Mouse (Mus musculus) cortical plate, adult 2 months (tissue): ENCODE measurements at regions not wholly inside any gene's neighbourhood (a gene's known extent, or its start where the extent isn't known, plus 50 kb on each side); places are given as distances from the start of the nearest gene placed in this dataset.

Source experiments
- H3K27ac ChIP-seq: fragments of 200-500 bp; 2 replicates; pipeline ENCODE4 v1.5.1; 2012; ENCODE audit warnings: low read length, control low read depth, inconsistent platforms; ENCODE audit not compliant: insufficient read depth
- H3K4me1 ChIP-seq: fragments of 200-500 bp; 2 replicates; pipeline ENCODE4 v1.6.1; 2011; ENCODE audit warnings: low read length; ENCODE audit not compliant: control insufficient read depth, insufficient read depth
- H3K4me3 ChIP-seq: fragments of 200-500 bp; 2 replicates; pipeline ENCODE4 v1.5.1; 2011; ENCODE audit warnings: mild to moderate bottlenecking, low read length, control low read depth; ENCODE audit not compliant: insufficient read depth
- CTCF ChIP-seq: fragments of 200-500 bp; IDR thresholded peaks from 2 replicates; pipeline ENCODE4 v1.5.1; 2011; ENCODE audit warnings: mild to moderate bottlenecking, control low read depth, low read length; ENCODE audit not compliant: insufficient read depth; ENCODE audit errors: extremely low read depth
- POLR2A ChIP-seq: fragments of 200-500 bp; IDR thresholded peaks from 2 replicates; pipeline ENCODE4 v1.6.1; 2011; ENCODE audit warnings: mild to moderate bottlenecking, low read length, control low read depth; ENCODE audit not compliant: insufficient read depth; ENCODE audit errors: extremely low read depth

DNA sequence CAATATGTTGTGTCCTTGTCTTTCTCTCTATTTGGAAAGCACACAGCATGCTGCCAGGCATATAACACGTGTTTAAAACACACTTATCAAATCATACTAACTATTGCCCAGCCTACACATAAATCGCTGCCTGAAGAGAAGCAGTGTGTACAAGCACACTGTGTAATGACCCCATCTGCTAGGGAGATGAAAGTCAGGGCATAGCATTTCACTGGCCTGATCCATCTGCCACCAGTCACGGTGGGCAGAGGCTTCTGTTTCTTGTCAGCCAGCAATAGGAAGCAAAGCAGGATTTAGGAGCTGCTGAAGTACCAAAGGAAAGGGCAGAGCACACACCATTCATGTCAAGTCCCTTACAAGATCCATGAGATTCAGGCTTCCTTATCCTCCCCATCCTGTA lies 103.6 kb upstream of the Mrps30 start:
- H3K4me1 ChIP-seq: no peaks in the 10 kb centered on the region
- no peak for TF ChIP-seq POLR2A
- no peak for TF ChIP-seq CTCF
- H3K4me3 ChIP-seq: no peak overlapping the region
- H3K27ac ChIP-seq: no peak overlapping the region

DNA sequence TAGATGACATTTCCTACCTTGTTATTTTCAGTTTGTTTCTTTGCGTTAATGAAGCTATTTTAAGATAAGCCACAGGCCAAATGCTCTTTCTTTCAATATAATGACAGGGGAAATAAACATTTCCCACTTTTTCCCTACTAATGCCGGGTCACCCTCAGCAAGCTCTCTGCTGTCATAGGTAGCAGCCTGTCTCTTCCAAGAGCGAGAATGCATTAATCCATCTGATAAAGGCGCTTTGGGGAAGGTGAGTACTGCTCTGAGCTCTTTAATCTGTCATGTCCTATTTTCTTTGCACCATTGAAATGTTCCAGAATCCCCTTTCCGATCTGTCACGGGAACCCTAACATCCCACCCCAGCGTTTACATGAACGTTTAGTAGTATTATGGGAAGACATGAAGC lies 96.0 kb upstream of the Mrps30 start:
- H3K27ac ChIP-seq: no peak overlapping the region
- H3K4me1 ChIP-seq: no peaks in the 10 kb centered on the region
- TF ChIP-seq POLR2A (no peak), CTCF (no peak)

GRCm38 (mm10) chr13:118480237-118480636 lies 93.2 kb upstream of the Mrps30 start:
- Histone ChIP-seq H3K4me3 (no peak overlapping the region), H3K4me1 (no peaks in the 10 kb centered on the region), H3K27ac (no peak overlapping the region)
- TF ChIP-seq POLR2A (no peak), CTCF (no peak)

More for the DNA sequence above, 96.0 kb upstream of the Mrps30 start:
- no peak overlapping the region for H3K4me3 ChIP-seq

DNA sequence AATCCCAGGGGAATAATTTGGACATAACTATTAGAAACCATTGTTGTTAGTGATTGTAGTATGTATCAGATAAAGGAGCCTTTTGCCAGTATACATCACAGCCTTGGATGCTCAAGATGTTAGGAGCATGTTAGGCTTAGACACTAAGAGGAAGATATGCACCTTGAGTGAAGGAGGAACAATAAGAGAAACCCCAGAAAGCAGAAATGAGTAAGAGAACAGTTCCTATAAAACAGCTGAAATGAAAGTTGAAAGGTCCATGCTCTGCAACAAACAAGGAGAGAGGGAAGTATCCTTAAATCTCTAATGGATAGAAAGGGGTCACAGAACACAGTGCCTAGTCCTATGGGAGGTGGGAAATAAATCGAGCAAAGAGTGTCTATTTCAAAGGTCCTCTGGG lies 91.4 kb upstream of the Mrps30 start:
- no peak overlapping the region for H3K4me3 ChIP-seq
- no peak overlapping the region for H3K27ac ChIP-seq
- H3K4me1 ChIP-seq: no peaks in the 10 kb centered on the region
- no peak for TF ChIP-seq CTCF
- TF ChIP-seq POLR2A: no peak

GRCm38 (mm10) chr13:118472578-118472977 lies 85.5 kb upstream of the Mrps30 start:
- Histone ChIP-seq H3K4me3 (no peak overlapping the region), H3K27ac (no peak overlapping the region), H3K4me1 (no peaks in the 10 kb centered on the region)
- TF ChIP-seq CTCF (no peak), POLR2A (no peak)

DNA sequence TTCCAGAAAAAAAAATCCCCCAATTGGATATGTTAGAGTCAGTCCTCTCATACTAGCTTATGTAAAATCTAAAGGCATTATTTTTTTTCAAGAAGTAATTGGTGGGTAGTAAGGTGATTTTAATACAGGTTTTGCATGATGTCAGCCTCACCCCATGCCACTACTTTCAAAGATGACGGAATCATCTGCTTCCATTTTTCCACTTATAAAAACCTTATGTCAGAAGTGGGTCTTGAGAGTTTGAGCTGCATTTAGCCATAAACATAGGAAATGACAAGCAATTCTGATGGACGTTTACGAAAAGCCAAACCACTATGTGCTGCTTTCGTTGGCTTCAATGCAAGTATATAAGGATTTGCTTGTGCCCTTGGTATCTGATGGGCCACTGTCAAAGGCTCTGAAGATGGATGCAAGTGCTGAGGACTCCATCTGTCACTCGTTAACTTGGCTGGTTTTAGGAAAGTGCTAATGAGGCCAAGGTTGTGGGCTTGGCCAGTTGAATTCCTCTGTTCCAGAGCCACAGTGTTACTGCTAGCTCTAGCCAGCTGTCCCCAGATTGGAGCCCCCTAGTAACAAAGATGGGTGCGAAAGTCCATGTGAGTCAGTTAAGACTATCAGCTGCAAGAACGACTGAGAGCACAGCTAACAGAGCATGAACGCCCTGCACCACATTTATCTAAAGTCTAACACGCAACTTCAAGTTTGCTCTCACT lies 72.8 kb upstream of the Mrps30 start:
- Histone ChIP-seq H3K4me1 (no peaks in the 10 kb centered on the region), H3K4me3 (no peak overlapping the region), H3K27ac (no peak overlapping the region)
- no peak for TF ChIP-seq POLR2A
- no peak for TF ChIP-seq CTCF

DNA sequence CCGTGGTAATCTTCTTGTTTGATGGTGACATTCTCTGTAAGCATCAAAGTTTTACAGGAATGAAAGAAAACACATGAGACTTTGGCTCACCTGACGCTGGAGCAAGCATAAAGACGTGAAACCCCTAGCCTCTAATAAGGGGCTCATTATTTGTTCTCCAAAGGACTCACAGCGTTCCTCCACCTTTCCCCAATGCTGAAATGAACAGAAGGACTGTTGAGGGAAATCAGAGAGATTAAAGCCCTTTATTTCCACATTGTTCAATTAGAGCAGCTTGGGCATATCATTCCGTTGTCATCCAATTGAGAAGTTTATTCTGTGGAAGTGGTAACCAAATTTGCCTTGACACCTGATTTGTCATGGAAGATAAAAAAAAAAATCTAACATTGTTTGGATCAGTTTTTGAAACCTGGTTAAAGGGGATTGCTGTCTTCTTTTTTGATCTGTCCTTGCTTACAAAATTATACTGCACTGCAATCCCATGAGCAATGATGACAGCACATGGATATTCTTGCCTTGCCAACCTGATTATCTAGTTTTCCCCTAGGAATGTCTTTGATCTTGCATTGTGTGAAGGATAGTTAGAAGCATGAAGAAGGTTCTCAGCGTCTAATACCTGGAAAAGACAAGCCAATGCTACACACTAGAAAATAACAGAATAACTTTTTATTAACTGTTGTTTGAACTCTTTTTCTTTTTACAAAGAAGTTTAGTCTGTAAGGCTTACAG lies 62.1 kb upstream of the Mrps30 start:
- no peak overlapping the region for H3K27ac ChIP-seq
- no peak overlapping the region for H3K4me3 ChIP-seq
- TF ChIP-seq POLR2A: no peak
- TF ChIP-seq CTCF: no peak
- H3K4me1 ChIP-seq: no peaks in the 10 kb centered on the region

- Histone ChIP-seq H3K4me1 (no peaks in the 10 kb centered on the region), H3K4me3 (no peak overlapping the region), H3K27ac (no peak overlapping the region)
- TF ChIP-seq CTCF (no peak), POLR2A (no peak)
These were observed 54.4 kb upstream of the Mrps30 start for GRCm38 (mm10) chr13:118441322-118442064.
